Mouse (Mus musculus) midbrain, embryonic 14.5 days (tissue): Measurements from ENCODE around the gene Cela2a. TPM values are rescaled to one million over a fixed set of nuclear protein-coding genes. Genes with fewer than 3 reads are reported as not detected.

ENCODE experiments used
- ATAC-seq: fragments of 200-750 bp; cut with Nextera tagmentation; 2 replicates; pipeline ENCODE4 v1.8.0; 2017; ENCODE audit warnings: moderate number of reproducible peaks, moderate library complexity; ENCODE audit not compliant: low FRiP score, low TSS enrichment
- DNase-seq: peaks from one replicate; pipeline ENCODE4 v3.0.0-alpha.2; 2015
- H3K27ac ChIP-seq: fragments of 300-500 bp; sonication (generic); replicated peaks from 2 replicates; pipeline ENCODE4 v1.5.1; 2014; ENCODE audit warnings: mild to moderate bottlenecking, low read depth, low read length, moderate library complexity
- H3K27me3 ChIP-seq: fragments of 300-500 bp; sonication (generic); 2 replicates; pipeline ENCODE4 v1.6.1; 2014; ENCODE audit warnings: low read length, control low read depth, mixed read lengths; ENCODE audit not compliant: control insufficient read depth, insufficient read depth
- H3K36me3 ChIP-seq: fragments of 300-500 bp; sonication (generic); 2 replicates; pipeline ENCODE4 v1.6.1; 2014; ENCODE audit warnings: low read length, control low read depth; ENCODE audit not compliant: control insufficient read depth, insufficient read depth
- H3K4me1 ChIP-seq: fragments of 300-500 bp; sonication (generic); 2 replicates; pipeline ENCODE4 v1.6.1; 2014; ENCODE audit warnings: mild to moderate bottlenecking, antibody characterized with exemption, low read length, control low read depth; ENCODE audit not compliant: control insufficient read depth, insufficient read depth
- H3K4me2 ChIP-seq: fragments of 300-500 bp; sonication (generic); 2 replicates; pipeline ENCODE4 v1.6.1; 2014; ENCODE audit warnings: mild to moderate bottlenecking, low read length, moderate library complexity
- H3K4me3 ChIP-seq: fragments of 300-500 bp; sonication (generic); replicated peaks from 2 replicates; pipeline ENCODE4 v1.5.1; 2014; ENCODE audit warnings: low read depth, low read length
- H3K9ac ChIP-seq: fragments of 300-500 bp; sonication (generic); replicated peaks from 2 replicates; pipeline ENCODE4 v1.6.1; 2014; ENCODE audit warnings: mild to moderate bottlenecking, low read length, moderate library complexity
- H3K9me3 ChIP-seq: fragments of 300-500 bp; sonication (generic); 2 replicates; pipeline ENCODE4 v1.6.1; 2016; ENCODE audit warnings: low read length, control low read depth, mixed read lengths; ENCODE audit not compliant: control insufficient read depth
- WGBS: fragments of 180-500 bp; shearing (Covaris S2); extraction: QIAGEN DNeasy Blood & Tissue Kit; methylation state at CpG from one replicate; pipeline ENCODE4 v1.1.7; 2014; 5-methylcytosine and 5-hydroxymethylcytosine counted together
- polyA plus RNA-seq: library from polyadenylated mRNA; unstranded; fragments of >200 nt; fragmentation: Nextera tagmentation; extraction: Ambion mirVana; gene quantifications from 2 replicates; pipeline ENCODE4 v1.2.1, GENCODE M21; 2014

Cela2a gene
- polyA plus RNA-seq, 1 experiment from 2014 or later = not detected

GRCm38 (mm10) chr4:141819316-141819715 is 6.6 kb downstream of the Cela2a start:
- Histone ChIP-seq H3K27ac (no peak overlapping the region), H3K36me3 (peaks cover 14% of the 10 kb centered on the region; the same call in 1 of the 2 replicates), H3K4me1 (no peaks in the 10 kb centered on the region), H3K4me3 (no peak overlapping the region), H3K27me3 (no peaks in the 10 kb centered on the region), H3K4me2 (no peak overlapping the region), H3K9ac (no peak overlapping the region), H3K9me3 (no peaks in the 10 kb centered on the region)
- 90% methylated on average over 7 of the region's 7 CpGs for WGBS
- DNase-seq (no peak), ATAC-seq (no peak)

GRCm38 (mm10) chr4:141818861-141819260 is 7.1 kb downstream of the Cela2a start:
- H3K9ac ChIP-seq = no peak overlapping the region
- no peaks in the 10 kb centered on the region for H3K9me3 ChIP-seq
- H3K4me1 ChIP-seq = no peaks in the 10 kb centered on the region
- no peak for ATAC-seq
- H3K4me2 ChIP-seq = no peak overlapping the region
- no peak overlapping the region for H3K27ac ChIP-seq
- 93% methylated on average over 13 of the region's 13 CpGs for WGBS
- DNase-seq = no peak
- no peak overlapping the region for H3K4me3 ChIP-seq
- no peaks in the 10 kb centered on the region for H3K27me3 ChIP-seq
- peaks cover 18% of the 10 kb centered on the region for H3K36me3 ChIP-seq

GRCm38 (mm10) chr4:141817706-141818105 is 8.3 kb downstream of the Cela2a start:
- Histone ChIP-seq H3K9me3 (no peaks in the 10 kb centered on the region), H3K27me3 (no peaks in the 10 kb centered on the region), H3K4me2 (no peak overlapping the region), H3K9ac (no peak overlapping the region), H3K4me3 (no peak overlapping the region), H3K4me1 (no peaks in the 10 kb centered on the region), H3K27ac (no peak overlapping the region), H3K36me3 (peaks cover 24% of the 10 kb centered on the region)
- no peak for ATAC-seq
- 50% methylated on average over 10 of the region's 10 CpGs for WGBS
- DNase-seq = no peak

GRCm38 (mm10) chr4:141816776-141817655 is 8.9 kb downstream of the Cela2a start:
- no peak for DNase-seq
- ATAC-seq = no peak
- 46% methylated on average over 14 of the region's 14 CpGs for WGBS

GRCm38 (mm10) chr4:141816267-141816666 is 9.7 kb downstream of the Cela2a start:
- 65% methylated on average over 7 of the region's 7 CpGs for WGBS
- Histone ChIP-seq H3K36me3 (peaks cover 38% of the 10 kb centered on the region), H3K4me3 (no peak overlapping the region), H3K9me3 (no peaks in the 10 kb centered on the region), H3K9ac (no peak overlapping the region), H3K27ac (peak overlapping the region; percentile 39; the same call in 1 of the 2 replicates), H3K4me1 (no peaks in the 10 kb centered on the region), H3K27me3 (no peaks in the 10 kb centered on the region), H3K4me2 (no peak overlapping the region)
- ATAC-seq (no peak), DNase-seq (peak; percentile 53)

More at GRCm38 (mm10) chr4:141816776-141817655, 8.9 kb downstream of the Cela2a start:
- H3K9ac ChIP-seq = no peak overlapping the region
- no peak overlapping the region for H3K4me3 ChIP-seq
- no peak overlapping the region for H3K4me2 ChIP-seq
- H3K36me3 ChIP-seq = peaks cover 31% of the 10 kb centered on the region
- no peaks in the 10 kb centered on the region for H3K9me3 ChIP-seq
- no peaks in the 10 kb centered on the region for H3K4me1 ChIP-seq
- H3K27ac ChIP-seq = no peak overlapping the region; the same call in 1 of the 2 replicates
- no peaks in the 10 kb centered on the region for H3K27me3 ChIP-seq

- Histone ChIP-seq H3K36me3 (peaks cover 83% of the 10 kb centered on the region), H3K27me3 (no peaks in the 10 kb centered on the region), H3K9me3 (no peaks in the 10 kb centered on the region), H3K4me3 (no peak overlapping the region), H3K4me2 (no peak overlapping the region), H3K9ac (no peak overlapping the region), H3K27ac (no peak overlapping the region), H3K4me1 (no peaks in the 10 kb centered on the region)
- ATAC-seq (no peak), DNase-seq (no peak)
- WGBS = 95% methylated on average over 7 of the region's 7 CpGs
Measured at GRCm38 (mm10) chr4:141811375-141811774, 14.6 kb downstream of the Cela2a start.

GRCm38 (mm10) chr4:141810975-141811374 is 15.0 kb downstream of the Cela2a start:
- no peak overlapping the region for H3K4me3 ChIP-seq
- H3K9me3 ChIP-seq = no peaks in the 10 kb centered on the region
- DNase-seq (no peak), ATAC-seq (no peak)
- no peaks in the 10 kb centered on the region for H3K27me3 ChIP-seq
- no peak overlapping the region for H3K9ac ChIP-seq
- 91% methylated on average over 2 of the region's 2 CpGs for WGBS
- H3K36me3 ChIP-seq = peaks cover 87% of the 10 kb centered on the region
- H3K4me1 ChIP-seq = no peaks in the 10 kb centered on the region
- H3K4me2 ChIP-seq = no peak overlapping the region
- H3K27ac ChIP-seq = no peak overlapping the region

- Histone ChIP-seq H3K4me1 (no peaks in the 10 kb centered on the region), H3K9me3 (no peaks in the 10 kb centered on the region), H3K4me3 (no peak overlapping the region), H3K27me3 (no peaks in the 10 kb centered on the region), H3K4me2 (no peak overlapping the region), H3K9ac (no peak overlapping the region), H3K36me3 (peaks cover 89% of the 10 kb centered on the region), H3K27ac (peak overlapping the region; percentile 22; the same call in 1 of the 2 replicates)
- DNase-seq (peak; percentile 80), ATAC-seq (peak; percentile 57; the same call in 1 of the 2 replicates)
- WGBS = 78% methylated on average over 8 of the region's 8 CpGs
Measured at GRCm38 (mm10) chr4:141809850-141810464, 16.0 kb downstream of the Cela2a start.
